Comparison of ENCODE assay signal across 10 mouse cellular contexts in genomic region chr6:118876204-118876603, GRCm38 (mm10).
A peak's percentile ranks its signal among the peaks of the same experiment; 100 is the strongest.
DNase-seq lines count a peak whose midpoint lies in the region; ATAC-seq and TF ChIP-seq lines count a peak whose summit lies in the region.
"Had no signal": no experiment of that assay in that cellular context is flagged by ENCODE, and none has a peak within 500 bp of the region (broad histone marks: within the 10 kb centered on the region; RNA-seq: fewer than 3 reads in every experiment).

No protein-coding gene starts in this region.

- no peak overlapping the region for H3K9ac ChIP-seq in kidney, embryonic 15.5 days
- no peak overlapping the region for H3K9ac ChIP-seq in heart, postnatal 0 days (replicated peaks; ENCODE audit: low read depth, low read length)
- H3K9ac ChIP-seq: hindbrain, embryonic 13.5 days had no signal

- no peaks in the 10 kb centered on the region for H3K36me3 ChIP-seq in kidney, embryonic 15.5 days
- H3K36me3 ChIP-seq in heart, postnatal 0 days (replicated peaks; ENCODE audit: control insufficient read depth, insufficient read depth, low read length): no peaks in the 10 kb centered on the region
- H3K36me3 ChIP-seq: hindbrain, embryonic 13.5 days had no signal

- DNase-seq in kidney, postnatal 14 days: peak; percentile 27
- peak; percentile 83 for DNase-seq in adrenal gland, postnatal 14 days
- peak; percentile 60 for DNase-seq in heart, postnatal 0 days (ENCODE audit: low spot score)
- peak; percentile 57 for DNase-seq in ovary, postnatal 36 days (ENCODE audit: low spot score)
- DNase-seq in urinary bladder, postnatal 25 days (ENCODE audit: low spot score): no peak

- H3K27ac ChIP-seq in kidney, embryonic 15.5 days: no peak overlapping the region
- H3K27ac ChIP-seq in heart, postnatal 0 days (ENCODE audit: low read depth): peak overlapping the region; percentile 35
- H3K27ac ChIP-seq: hindbrain, embryonic 13.5 days had no signal

- no peak overlapping the region for H3K4me2 ChIP-seq in kidney, embryonic 15.5 days
- H3K4me2 ChIP-seq in heart, postnatal 0 days (ENCODE audit: low read depth, low read length): peak overlapping the region; percentile 14; the same call in 1 of the 2 replicates
- H3K4me2 ChIP-seq: hindbrain, embryonic 13.5 days; liver, embryonic 11.5 days had no signal

- WGBS in kidney, embryonic 15.5 days: 35% methylated on average over 2 of the region's 2 CpGs
- 12% methylated on average over 2 of the region's 2 CpGs for WGBS in heart, postnatal 0 days

- TF ChIP-seq EP300 in heart, postnatal 0 days (IDR thresholded peaks at IDR 0.05; ENCODE audit: low read depth): no peak

- no peak overlapping the region for H3K4me3 ChIP-seq in kidney, embryonic 15.5 days (replicated peaks)
- no peak overlapping the region for H3K4me3 ChIP-seq in heart, postnatal 0 days (ENCODE audit: low read depth, low read length)
- H3K4me3 ChIP-seq: hindbrain, embryonic 13.5 days had no signal

- TF ChIP-seq CTCF in heart, postnatal 0 days (IDR thresholded peaks at IDR 0.05; ENCODE audit: low read depth): no peak

- no peaks in the 10 kb centered on the region for H3K9me3 ChIP-seq in kidney, embryonic 15.5 days (replicated peaks)
- H3K9me3 ChIP-seq in heart, postnatal 0 days (replicated peaks; ENCODE audit: control insufficient read depth, low read length): no peaks in the 10 kb centered on the region
- H3K9me3 ChIP-seq: hindbrain, embryonic 13.5 days had no signal

- 0 out of 2 replicates have a peak, but pooled peaks cover 3% of the 10 kb centered on the region for H3K4me1 ChIP-seq in kidney, embryonic 15.5 days
- peaks cover 50% of the 10 kb centered on the region for H3K4me1 ChIP-seq in heart, postnatal 0 days (ENCODE audit: control insufficient read depth, insufficient read depth)
- H3K4me1 ChIP-seq: hindbrain, embryonic 13.5 days had no signal

- H3K27me3 ChIP-seq in kidney, embryonic 15.5 days: no peaks in the 10 kb centered on the region
- no peaks in the 10 kb centered on the region for H3K27me3 ChIP-seq in heart, postnatal 0 days (ENCODE audit: control insufficient read depth, insufficient read depth, low read length)
- H3K27me3 ChIP-seq: hindbrain, embryonic 13.5 days had no signal

- ATAC-seq in kidney, embryonic 15.5 days (replicated peaks; ENCODE audit: low FRiP score): no peak
- ATAC-seq in heart, postnatal 0 days (ENCODE audit: insufficient read depth, low read depth): peak; percentile 54
- no peak for ATAC-seq in erythroblast, adult 5-6 weeks (replicated peaks; ENCODE audit: low FRiP score, poor library complexity, severe bottlenecking)
- ATAC-seq in monocyte, adult 5-6 weeks (replicated peaks; ENCODE audit: insufficient number of reproducible peaks, low FRiP score, low TSS enrichment, poor library complexity, severe bottlenecking): no peak
